Mouse (Mus musculus) central nervous system, embryonic 14 days (tissue): Measurements from ENCODE around the gene AC131692.1. TPM values are rescaled to one million over a fixed set of nuclear protein-coding genes. Genes with fewer than 3 reads are reported as not detected.

ENCODE experiments used
- polyA plus RNA-seq: library from polyadenylated mRNA; depleted of rRNA; stranded (reverse); fragments of >200 nt; gene quantifications from 2 replicates; pipeline ENCODE4 v1.2.3, GENCODE M21; 2012; rRNA removed

AC131692.1 gene
- polyA plus RNA-seq, 1 experiment = 0.48 TPM

Other genes with a start within 250 kb of the AC131692.1 start
- gene Frmd8, start 219.1 kb upstream of the AC131692.1 start, polyA plus RNA-seq = 16.1 and 16.6 TPM in 2 replicates
- gene Slc25a45, start 216.6 kb upstream of the AC131692.1 start, polyA plus RNA-seq = 3.5 and 4.1 TPM in 2 replicates
- gene Tigd3, start 200.3 kb upstream of the AC131692.1 start, polyA plus RNA-seq = 13.9 and 15.5 TPM in 2 replicates
- 193 and 198 TPM in 2 replicates for gene Dpf2, start 181.4 kb upstream of the AC131692.1 start, polyA plus RNA-seq
- 9.7 and 12.1 TPM in 2 replicates for gene Cdc42ep2, start 169.6 kb upstream of the AC131692.1 start, polyA plus RNA-seq
- gene Pola2, start 130.2 kb upstream of the AC131692.1 start, polyA plus RNA-seq = 50.1 and 52.4 TPM in 2 replicates
- not detected in 2 replicates for gene Slc22a20, start 108.3 kb upstream of the AC131692.1 start, polyA plus RNA-seq
- gene Capn1, start 78.5 kb upstream of the AC131692.1 start, polyA plus RNA-seq = 5.1 and 9.9 TPM in 2 replicates
- gene Syvn1, start 47.8 kb upstream of the AC131692.1 start, polyA plus RNA-seq = 28.2 and 37.9 TPM in 2 replicates
- gene Mrpl49, start 36.6 kb upstream of the AC131692.1 start, polyA plus RNA-seq = 52.3 and 53.8 TPM in 2 replicates
- gene Fau, start 36.6 kb upstream of the AC131692.1 start, polyA plus RNA-seq = 1,336 and 1,386 TPM in 2 replicates
- gene Znhit2, start 33.2 kb upstream of the AC131692.1 start, polyA plus RNA-seq = 31.1 and 33.9 TPM in 2 replicates
- gene Tm7sf2, start 26.0 kb upstream of the AC131692.1 start, polyA plus RNA-seq = 79.3 and 81.1 TPM in 2 replicates
- 101 and 102 TPM in 2 replicates for gene Vps51, start 17.2 kb upstream of the AC131692.1 start, polyA plus RNA-seq
- not detected in 2 replicates for gene Tmem262, start 14.4 kb upstream of the AC131692.1 start, polyA plus RNA-seq
- gene Gm28374, start 12.2 kb upstream of the AC131692.1 start, polyA plus RNA-seq = 2.3 and 2.7 TPM in 2 replicates
- 99.9 and 111 TPM in 2 replicates for gene Zfpl1, start 9.5 kb upstream of the AC131692.1 start, polyA plus RNA-seq
- gene Cdca5, start 9.4 kb upstream of the AC131692.1 start, polyA plus RNA-seq = 13.7 and 19.6 TPM in 2 replicates
- gene Naaladl1, start 11.4 kb downstream of the AC131692.1 start, polyA plus RNA-seq = 1.8 and 1.9 TPM in 2 replicates
- gene Sac3d1, start 24.2 kb downstream of the AC131692.1 start, polyA plus RNA-seq = 45.8 and 47.4 TPM in 2 replicates
- gene Snx15, start 33.9 kb downstream of the AC131692.1 start, polyA plus RNA-seq = 47.2 and 51.4 TPM in 2 replicates
- 0.34 and 0.48 TPM in 2 replicates for gene Batf2, start 46.6 kb downstream of the AC131692.1 start, polyA plus RNA-seq
- 99.8 and 109 TPM in 2 replicates for gene Arl2, start 47.1 kb downstream of the AC131692.1 start, polyA plus RNA-seq
- 0.09 TPM in 1 of 2 replicates, not detected in the other for gene Majin, start 90.0 kb downstream of the AC131692.1 start, polyA plus RNA-seq
- 0.14 and 1.1 TPM in 2 replicates for gene Gpha2, start 132.0 kb downstream of the AC131692.1 start, polyA plus RNA-seq
- gene Ppp2r5b, start 141.5 kb downstream of the AC131692.1 start, polyA plus RNA-seq = 99.3 and 99.9 TPM in 2 replicates
- 19.9 and 22.5 TPM in 2 replicates for gene Atg2a, start 147.2 kb downstream of the AC131692.1 start, polyA plus RNA-seq
- gene Ehd1, start 182.3 kb downstream of the AC131692.1 start, polyA plus RNA-seq = 175 and 205 TPM in 2 replicates
- 5.2 and 8.1 TPM in 2 replicates for gene Cdc42bpg, start 212.0 kb downstream of the AC131692.1 start, polyA plus RNA-seq
- gene Men1, start 240.6 kb downstream of the AC131692.1 start, polyA plus RNA-seq = 105 and 109 TPM in 2 replicates
- 111 and 113 TPM in 2 replicates for gene Map4k2, start 246.7 kb downstream of the AC131692.1 start, polyA plus RNA-seq